Mouse (Mus musculus) B cell, adult (primary cell): ENCODE measurements around the gene D5Ertd577e. TPM values are rescaled to one million over a fixed set of nuclear protein-coding genes. Genes with fewer than 3 reads are reported as not detected.

Experiments used
- total RNA-seq: library from RNA; stranded (reverse); gene quantifications from 4 replicates; pipeline ENCODE4 v1.2.4, GENCODE M21; 2023; ENCODE audit not compliant: inconsistent age

Gene D5Ertd577e
- not detected in 4 replicates for total RNA-seq

DNA sequence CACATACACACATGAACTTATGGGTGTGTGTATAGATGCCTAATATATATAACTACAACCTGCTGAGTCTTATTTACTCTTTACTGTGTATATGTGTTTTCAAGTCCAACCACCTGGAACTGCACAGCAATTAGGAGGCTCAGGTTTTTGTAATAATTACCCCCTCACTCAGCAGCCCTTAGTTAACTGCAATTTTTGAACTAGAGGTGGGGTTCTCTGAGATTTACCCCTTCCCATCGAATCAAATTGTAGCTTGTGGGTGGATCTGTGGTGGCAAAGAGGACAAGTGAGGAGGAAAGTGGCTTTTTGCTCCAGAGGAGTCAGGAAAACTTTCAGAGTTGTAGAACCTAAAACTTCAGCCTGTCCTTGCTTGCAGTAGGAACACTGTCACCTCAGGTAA, at the start of gene D5Ertd577e:
D5Ertd577e (plus strand) TSS at position 301 of the 400 bp plus-strand sequence.

DNA sequence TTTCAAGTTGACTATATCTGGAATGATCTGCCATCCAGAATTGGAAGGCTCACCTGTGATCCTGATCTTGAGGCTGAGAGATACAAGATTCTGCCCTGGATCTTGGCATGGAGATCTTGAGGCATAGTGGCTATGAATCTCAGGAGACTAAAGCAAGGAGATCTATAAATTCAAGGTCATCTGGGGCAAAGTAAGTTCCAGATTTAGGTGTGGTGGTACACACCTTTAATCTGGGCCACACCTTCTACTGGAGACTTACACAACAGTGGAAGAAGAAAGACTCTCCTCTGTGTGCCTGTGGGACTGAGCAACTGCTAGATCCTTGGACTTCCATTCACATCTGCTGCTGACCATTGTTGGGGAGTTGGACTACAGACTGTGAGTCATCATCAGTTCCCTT, 53.9 kb downstream of the D5Ertd577e start, which contains the start of gene Gm3286:
Gm3286 (plus strand) TSS at position 301 of the 400 bp plus-strand sequence.

Other genes starting within 250 kb of the D5Ertd577e start
- gene Gm10424, start 184.0 kb upstream of the D5Ertd577e start, total RNA-seq = not detected in 4 replicates
- not detected in 4 replicates for gene Gm3259, start 150.9 kb upstream of the D5Ertd577e start, total RNA-seq
- gene Gm3286, start 54.0 kb downstream of the D5Ertd577e start, total RNA-seq = not detected in 4 replicates
- gene Gm7971, start 138.1 kb downstream of the D5Ertd577e start, total RNA-seq = not detected in 4 replicates